ENCODE assay signal across 8 mouse cellular contexts in genomic region chr6:97457954-97458353, GRCm38 (mm10).
DNase-seq lines count a peak whose midpoint lies in the region; ATAC-seq and TF ChIP-seq lines count a peak whose summit lies in the region.

No protein-coding gene starts in this region.

- no peaks in the 10 kb centered on the region for H3K27me3 ChIP-seq in spleen, adult 2 months (ENCODE audit: control insufficient read depth, insufficient read depth, low read length)
- no peaks in the 10 kb centered on the region for H3K27me3 ChIP-seq in forebrain, postnatal 0 days (ENCODE audit: insufficient read depth, low read length)
- H3K27me3 ChIP-seq in intestine, embryonic 16.5 days (replicated peaks; ENCODE audit: control insufficient read depth, insufficient read depth, low read length): no peaks in the 10 kb centered on the region

- 2% methylated on average over 3 of the region's 3 CpGs for WGBS in spleen, adult 2 months
- 15% methylated on average over 3 of the region's 3 CpGs for WGBS in forebrain, postnatal 0 days
- 25% methylated on average over 3 of the region's 3 CpGs for WGBS in intestine, embryonic 16.5 days

- no peak overlapping the region for H3K4me3 ChIP-seq in spleen, adult 2 months (ENCODE audit: extremely low read depth, insufficient read depth, insufficient read length)
- no peak overlapping the region for H3K4me3 ChIP-seq in forebrain, postnatal 0 days (ENCODE audit: low read depth, low read length)
- H3K4me3 ChIP-seq in intestine, embryonic 16.5 days (ENCODE audit: low read length): no peak overlapping the region

- no peak overlapping the region for H3K9ac ChIP-seq in forebrain, postnatal 0 days
- no peak overlapping the region for H3K9ac ChIP-seq in intestine, embryonic 16.5 days (ENCODE audit: low read depth, low read length)

- no peaks in the 10 kb centered on the region for H3K9me3 ChIP-seq in forebrain, postnatal 0 days (ENCODE audit: low read length)
- no peaks in the 10 kb centered on the region for H3K9me3 ChIP-seq in intestine, embryonic 16.5 days (ENCODE audit: control insufficient read depth, low read length)

- no peaks in the 10 kb centered on the region for H3K36me3 ChIP-seq in spleen, adult 2 months (ENCODE audit: control insufficient read depth, insufficient read depth, low read length)
- H3K36me3 ChIP-seq in forebrain, postnatal 0 days (ENCODE audit: insufficient read depth): no peaks in the 10 kb centered on the region
- H3K36me3 ChIP-seq in intestine, embryonic 16.5 days (ENCODE audit: control insufficient read depth, insufficient read depth, low read length): no peaks in the 10 kb centered on the region

- DNase-seq in spleen, adult 2 months (ENCODE audit: low read depth in 1 of 2, low spot score in 2 of 2): peak in 1 of 2 experiments; percentile 52
- no peak for DNase-seq in spleen, postnatal 10 days (ENCODE audit: low spot score in 2 of 2)
- DNase-seq in forebrain, postnatal 0 days: no peak
- peak; percentile 36 to 50 for DNase-seq in lung, postnatal 4 days
- no peak for DNase-seq in left cerebral cortex, adult 8-10 months (ENCODE audit: low spot score in 2 of 2)
- no peak for DNase-seq in spleen, adult 12 weeks (ENCODE audit: low spot score)
- no peak for DNase-seq in layer of hippocampus, adult 11-12 months (ENCODE audit: low spot score)

- H3K27ac ChIP-seq in spleen, adult 2 months (ENCODE audit: insufficient read depth, low read length): peak overlapping the region; percentile 24; the same call in 1 of the 2 replicates
- no peak overlapping the region for H3K27ac ChIP-seq in forebrain, postnatal 0 days (ENCODE audit: low read depth, low read length)
- peak overlapping the region; percentile 52; the same call in 1 of the 2 replicates for H3K27ac ChIP-seq in intestine, embryonic 16.5 days (ENCODE audit: low read length)

- no peak for TF ChIP-seq POLR2A in spleen, adult 2 months (IDR thresholded peaks at IDR 0.05; ENCODE audit: low read depth, low read length)

- ATAC-seq in forebrain, postnatal 0 days: no peak
- no peak for ATAC-seq in intestine, embryonic 16.5 days

- H3K4me1 ChIP-seq in spleen, adult 2 months (ENCODE audit: control insufficient read depth, insufficient read depth, insufficient read length): peaks cover 15% of the 10 kb centered on the region
- H3K4me1 ChIP-seq in forebrain, postnatal 0 days (ENCODE audit: insufficient read depth): no peaks in the 10 kb centered on the region
- no peaks in the 10 kb centered on the region for H3K4me1 ChIP-seq in intestine, embryonic 16.5 days (ENCODE audit: control insufficient read depth, insufficient read depth, low read length)

- peak overlapping the region; percentile 8; the same call in 1 of the 2 replicates for H3K4me2 ChIP-seq in forebrain, postnatal 0 days (ENCODE audit: low read depth)
- no peak overlapping the region for H3K4me2 ChIP-seq in intestine, embryonic 16.5 days (ENCODE audit: low read depth, low read length)

- no peak for TF ChIP-seq CTCF in spleen, adult 2 months (IDR thresholded peaks at IDR 0.05; ENCODE audit: extremely low read depth, insufficient read depth, insufficient read length, insufficient replicate concordance)
- TF ChIP-seq CTCF in forebrain, postnatal 0 days (IDR thresholded peaks at IDR 0.05; ENCODE audit: low read depth): no peak

Comparison
In these comparisons a context has a peak if more than half of its experiments do, and no peak if none do; other contexts are left out.
1. DNase-seq: peak in lung, postnatal 4 days (2 of 2); none in spleen, postnatal 10 days (0 of 2), forebrain, postnatal 0 days (single experiment), left cerebral cortex, adult 8-10 months (0 of 2), spleen, adult 12 weeks (single experiment) and layer of hippocampus, adult 11-12 months (single experiment).